Mouse (Mus musculus): ENCODE data around the gene Col4a1. TPM values are rescaled to one million over a fixed set of nuclear protein-coding genes. Genes with fewer than 3 reads are reported as not detected.
A peak's percentile ranks its signal among the peaks of the same experiment; 100 is the strongest.

Col4a1 gene
- polyA plus RNA-seq, 1 experiment from 2014 or later, result 130 TPM

GRCm38 (mm10) chr8:11258517-11259136, 54.0 kb downstream of the Col4a1 start:
- no peaks in the 10 kb centered on the region for H3K9me3 ChIP-seq (ENCODE audit: control insufficient read depth, low read length)
- no peaks in the 10 kb centered on the region for H3K36me3 ChIP-seq (ENCODE audit: control insufficient read depth, insufficient read depth, low read length)
- no peak overlapping the region for H3K9ac ChIP-seq (ENCODE audit: low read length)
- H3K27ac ChIP-seq (ENCODE audit: low read depth, low read length), result no peak overlapping the region
- ATAC-seq (ENCODE audit: insufficient read depth, low FRiP score, low TSS enrichment), result no peak
- no peak overlapping the region for H3K4me2 ChIP-seq (ENCODE audit: low read depth)
- 70% methylated on average over 2 of the region's 2 CpGs for WGBS
- 0 out of 2 replicates have a peak, but pooled peaks cover 2% of the 10 kb centered on the region for H3K4me1 ChIP-seq (ENCODE audit: control insufficient read depth, insufficient read depth, low read length)
- no peaks in the 10 kb centered on the region for H3K27me3 ChIP-seq (ENCODE audit: control insufficient read depth, insufficient read depth, low read length)
- DNase-seq (ENCODE audit: low spot score), result no peak
- H3K4me3 ChIP-seq (ENCODE audit: low read depth, low read length), result no peak overlapping the region

DNA sequence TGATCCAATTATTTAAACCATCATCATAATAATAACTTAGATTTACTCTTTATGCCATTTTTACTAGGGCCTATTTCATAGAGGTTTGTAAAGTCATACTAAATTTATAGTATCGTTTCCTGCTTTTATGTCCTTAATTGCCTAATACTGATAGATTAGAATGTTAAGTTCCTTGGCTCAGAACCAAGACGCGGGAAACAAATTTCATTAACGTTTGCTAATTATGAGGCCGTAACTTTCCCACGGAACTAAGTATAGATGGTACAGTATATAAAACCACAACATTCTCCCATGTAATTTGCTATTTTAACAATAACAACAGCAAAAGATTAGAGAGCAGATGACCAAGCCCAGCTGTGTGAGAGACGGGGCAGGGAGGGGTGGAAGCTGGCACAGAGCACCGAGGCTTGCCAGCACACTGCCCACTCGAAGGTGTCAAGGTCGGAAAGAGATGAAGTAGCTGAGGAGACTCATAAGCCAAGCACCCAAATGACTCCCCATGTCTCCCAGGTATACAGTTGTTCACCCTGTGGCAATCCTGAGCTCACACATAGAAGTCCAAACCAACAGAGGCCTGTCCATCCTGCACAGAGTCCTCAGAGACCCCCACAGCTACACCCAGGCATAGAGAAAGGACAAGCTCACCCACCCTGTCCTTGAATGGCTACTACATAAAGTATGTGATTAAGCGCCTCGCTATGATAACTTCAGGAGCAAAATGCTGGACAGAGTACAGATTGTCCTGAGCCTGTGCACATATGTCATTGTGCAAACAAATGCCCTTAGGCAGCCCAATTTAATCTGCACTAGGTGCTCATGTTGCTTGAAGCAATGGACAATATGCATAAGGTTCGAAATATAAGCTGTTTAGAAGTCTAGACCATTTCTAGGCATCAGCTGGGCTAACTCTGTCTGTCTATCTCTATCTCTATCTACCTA, 55.3 kb downstream of the Col4a1 start:
- 93% methylated on average over 13 of the region's 13 CpGs for WGBS

GRCm38 (mm10) chr8:11256405-11256804, 56.2 kb downstream of the Col4a1 start:
- H3K36me3 ChIP-seq (ENCODE audit: control insufficient read depth, insufficient read depth, low read length), result no peaks in the 10 kb centered on the region
- WGBS, result 78% methylated on average over 7 of the region's 7 CpGs
- DNase-seq (ENCODE audit: low spot score) (no peak), ATAC-seq (ENCODE audit: insufficient read depth, low FRiP score, low TSS enrichment) (no peak)
- no peaks in the 10 kb centered on the region for H3K27me3 ChIP-seq (ENCODE audit: control insufficient read depth, insufficient read depth, low read length)
- H3K4me1 ChIP-seq (ENCODE audit: control insufficient read depth, insufficient read depth, low read length), result 0 out of 2 replicates have a peak, but pooled peaks cover 2% of the 10 kb centered on the region
- H3K4me2 ChIP-seq (ENCODE audit: low read depth), result no peak overlapping the region
- H3K27ac ChIP-seq (ENCODE audit: low read depth, low read length), result no peak overlapping the region
- H3K4me3 ChIP-seq (ENCODE audit: low read depth, low read length), result no peak overlapping the region
- H3K9me3 ChIP-seq (ENCODE audit: control insufficient read depth, low read length), result no peaks in the 10 kb centered on the region
- H3K9ac ChIP-seq (ENCODE audit: low read length), result no peak overlapping the region

More for the DNA sequence above, 55.3 kb downstream of the Col4a1 start:
- 0 out of 2 replicates have a peak, but pooled peaks cover 2% of the 10 kb centered on the region for H3K4me1 ChIP-seq (ENCODE audit: control insufficient read depth, insufficient read depth, low read length)
- H3K4me2 ChIP-seq (ENCODE audit: low read depth), result no peak overlapping the region
- no peaks in the 10 kb centered on the region for H3K9me3 ChIP-seq (ENCODE audit: control insufficient read depth, low read length)
- no peak overlapping the region for H3K9ac ChIP-seq (ENCODE audit: low read length)
- H3K27ac ChIP-seq (ENCODE audit: low read depth, low read length), result no peak overlapping the region
- DNase-seq (ENCODE audit: low spot score) (no peak), ATAC-seq (ENCODE audit: insufficient read depth, low FRiP score, low TSS enrichment) (no peak)
- H3K4me3 ChIP-seq (ENCODE audit: low read depth, low read length), result no peak overlapping the region
- H3K27me3 ChIP-seq (ENCODE audit: control insufficient read depth, insufficient read depth, low read length), result no peaks in the 10 kb centered on the region
- H3K36me3 ChIP-seq (ENCODE audit: control insufficient read depth, insufficient read depth, low read length), result no peaks in the 10 kb centered on the region

- Histone ChIP-seq H3K36me3 (ENCODE audit: control insufficient read depth, insufficient read depth, low read length) (no peaks in the 10 kb centered on the region), H3K4me2 (ENCODE audit: low read depth) (no peak overlapping the region), H3K4me1 (ENCODE audit: control insufficient read depth, insufficient read depth, low read length) (0 out of 2 replicates have a peak, but pooled peaks cover 2% of the 10 kb centered on the region), H3K9me3 (ENCODE audit: control insufficient read depth, low read length) (no peaks in the 10 kb centered on the region), H3K9ac (ENCODE audit: low read length) (no peak overlapping the region), H3K27ac (ENCODE audit: low read depth, low read length) (no peak overlapping the region), H3K27me3 (ENCODE audit: control insufficient read depth, insufficient read depth, low read length) (no peaks in the 10 kb centered on the region), H3K4me3 (ENCODE audit: low read depth, low read length) (no peak overlapping the region)
- DNase-seq (ENCODE audit: low spot score) (no peak), ATAC-seq (ENCODE audit: insufficient read depth, low FRiP score, low TSS enrichment) (no peak)
- 82% methylated on average over 7 of the region's 7 CpGs for WGBS
Measured at GRCm38 (mm10) chr8:11255680-11256079, 56.9 kb downstream of the Col4a1 start.

DNA sequence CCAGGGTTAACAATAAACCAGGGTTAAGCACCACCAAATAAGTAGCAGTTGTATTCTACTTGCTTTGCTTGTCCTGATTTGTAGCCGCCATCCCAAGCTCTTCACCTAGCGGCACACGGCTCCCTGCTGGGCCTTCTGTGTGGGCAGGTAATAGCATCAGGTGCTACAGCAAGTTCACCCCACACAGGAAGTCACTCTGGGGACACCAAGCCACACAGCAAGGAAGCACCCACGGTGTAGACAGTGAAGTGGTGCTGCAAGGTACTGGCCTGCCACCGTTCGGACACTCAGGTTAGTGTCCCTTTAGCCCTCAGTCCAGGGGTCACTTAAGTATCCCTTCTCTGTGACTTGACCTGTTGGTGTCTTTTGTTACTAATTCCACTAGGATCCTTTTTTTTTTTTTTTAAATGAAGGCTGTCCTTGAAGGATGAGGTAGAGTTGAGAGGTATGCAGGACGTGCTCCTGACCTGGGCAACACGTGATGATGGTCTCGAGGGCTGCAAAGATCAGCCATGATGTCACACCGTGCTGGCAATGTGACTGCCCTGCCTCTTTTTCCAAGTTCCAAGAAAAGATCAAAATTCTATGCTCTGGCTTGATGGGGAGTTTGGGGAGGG, 57.6 kb downstream of the Col4a1 start:
- no peak overlapping the region for H3K4me2 ChIP-seq (ENCODE audit: low read depth)
- ATAC-seq (ENCODE audit: insufficient read depth, low FRiP score, low TSS enrichment) (no peak), DNase-seq (ENCODE audit: low spot score) (no peak)
- no peaks in the 10 kb centered on the region; the same call in 1 of the 2 replicates for H3K4me1 ChIP-seq (ENCODE audit: control insufficient read depth, insufficient read depth, low read length)
- no peaks in the 10 kb centered on the region for H3K27me3 ChIP-seq (ENCODE audit: control insufficient read depth, insufficient read depth, low read length)
- no peak overlapping the region for H3K9ac ChIP-seq (ENCODE audit: low read length)
- H3K9me3 ChIP-seq (ENCODE audit: control insufficient read depth, low read length), result no peaks in the 10 kb centered on the region
- H3K27ac ChIP-seq (ENCODE audit: low read depth, low read length), result no peak overlapping the region
- no peaks in the 10 kb centered on the region for H3K36me3 ChIP-seq (ENCODE audit: control insufficient read depth, insufficient read depth, low read length)
- no peak overlapping the region for H3K4me3 ChIP-seq (ENCODE audit: low read depth, low read length)
- 88% methylated on average over 10 of the region's 10 CpGs for WGBS

- no peak overlapping the region for H3K4me2 ChIP-seq (ENCODE audit: low read depth)
- no peaks in the 10 kb centered on the region for H3K36me3 ChIP-seq (ENCODE audit: control insufficient read depth, insufficient read depth, low read length)
- no peaks in the 10 kb centered on the region; the same call in 1 of the 2 replicates for H3K4me1 ChIP-seq (ENCODE audit: control insufficient read depth, insufficient read depth, low read length)
- no peak overlapping the region for H3K9ac ChIP-seq (ENCODE audit: low read length)
- ATAC-seq (ENCODE audit: insufficient read depth, low FRiP score, low TSS enrichment) (no peak), DNase-seq (ENCODE audit: low spot score) (no peak)
- H3K4me3 ChIP-seq (ENCODE audit: low read depth, low read length), result no peak overlapping the region
- WGBS, result 70% methylated on average over 2 of the region's 2 CpGs
- H3K9me3 ChIP-seq (ENCODE audit: control insufficient read depth, low read length), result no peaks in the 10 kb centered on the region
- no peaks in the 10 kb centered on the region for H3K27me3 ChIP-seq (ENCODE audit: control insufficient read depth, insufficient read depth, low read length)
- H3K27ac ChIP-seq (ENCODE audit: low read depth, low read length), result no peak overlapping the region
Measured at GRCm38 (mm10) chr8:11254510-11254909, 58.1 kb downstream of the Col4a1 start.

DNA sequence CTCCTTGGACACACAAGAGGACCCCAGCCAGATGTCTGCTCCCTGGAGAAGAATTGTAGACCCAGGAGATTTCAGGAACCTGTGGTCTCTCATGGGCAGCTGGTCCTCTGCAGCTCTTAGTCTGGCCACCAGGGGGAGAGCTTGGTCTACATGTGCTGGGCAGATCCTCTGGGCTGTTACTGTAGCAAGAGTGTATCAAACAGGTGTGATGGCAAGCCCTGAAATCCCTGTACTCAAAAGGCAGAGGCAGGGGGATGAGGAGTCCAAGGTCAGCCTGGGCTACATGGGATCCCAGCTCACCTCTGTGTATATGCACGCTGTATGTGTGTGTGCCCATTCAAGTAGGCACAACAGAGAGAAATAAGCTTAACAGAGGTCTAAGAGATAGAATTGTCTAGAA, 59.1 kb downstream of the Col4a1 start:
- Histone ChIP-seq H3K36me3 (ENCODE audit: control insufficient read depth, insufficient read depth, low read length) (no peaks in the 10 kb centered on the region), H3K9me3 (ENCODE audit: control insufficient read depth, low read length) (no peaks in the 10 kb centered on the region), H3K27me3 (ENCODE audit: control insufficient read depth, insufficient read depth, low read length) (no peaks in the 10 kb centered on the region), H3K4me2 (ENCODE audit: low read depth) (no peak overlapping the region), H3K9ac (ENCODE audit: low read length) (no peak overlapping the region), H3K27ac (ENCODE audit: low read depth, low read length) (no peak overlapping the region), H3K4me3 (ENCODE audit: low read depth, low read length) (no peak overlapping the region), H3K4me1 (ENCODE audit: control insufficient read depth, insufficient read depth, low read length) (no peaks in the 10 kb centered on the region; the same call in 1 of the 2 replicates)
- ATAC-seq (ENCODE audit: insufficient read depth, low FRiP score, low TSS enrichment) (no peak), DNase-seq (ENCODE audit: low spot score) (peak; percentile 81)
- WGBS, result 64% methylated on average over 1 of the region's 1 CpGs

DNA sequence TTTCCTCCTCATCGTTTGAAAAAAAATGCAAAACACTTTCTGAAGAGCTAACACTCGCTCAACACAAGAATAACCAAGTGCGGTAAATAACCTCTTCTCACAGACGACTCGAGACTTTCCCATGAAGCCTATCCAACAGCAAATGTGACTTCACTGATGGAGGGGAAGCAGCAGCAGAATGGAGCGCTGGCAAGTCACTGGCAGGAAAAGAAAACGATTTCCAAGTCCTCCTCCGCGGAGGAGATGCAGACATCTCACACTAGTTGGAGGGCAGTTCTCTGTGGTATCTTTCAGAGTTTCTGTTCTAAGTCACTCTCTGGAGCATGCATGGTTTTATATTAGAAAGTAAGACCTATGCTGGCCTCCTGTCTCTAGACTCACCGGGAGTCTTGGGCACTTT, 59.6 kb downstream of the Col4a1 start:
- Histone ChIP-seq H3K4me2 (ENCODE audit: low read depth) (no peak overlapping the region), H3K9me3 (ENCODE audit: control insufficient read depth, low read length) (no peaks in the 10 kb centered on the region), H3K36me3 (ENCODE audit: control insufficient read depth, insufficient read depth, low read length) (no peaks in the 10 kb centered on the region), H3K27me3 (ENCODE audit: control insufficient read depth, insufficient read depth, low read length) (no peaks in the 10 kb centered on the region), H3K4me3 (ENCODE audit: low read depth, low read length) (no peak overlapping the region), H3K4me1 (ENCODE audit: control insufficient read depth, insufficient read depth, low read length) (no peaks in the 10 kb centered on the region; the same call in 1 of the 2 replicates), H3K9ac (ENCODE audit: low read length) (no peak overlapping the region), H3K27ac (ENCODE audit: low read depth, low read length) (no peak overlapping the region)
- ATAC-seq (ENCODE audit: insufficient read depth, low FRiP score, low TSS enrichment) (no peak), DNase-seq (ENCODE audit: low spot score) (no peak)
- 91% methylated on average over 10 of the region's 10 CpGs for WGBS

All from neural tube, embryonic 11.5 days (tissue).